In genomic region chr17:28565181-28565580, GRCm38 (mm10) we compare ENCODE assay signal across 30 mouse cellular contexts. TPM values are rescaled to one million over a fixed set of nuclear protein-coding genes. Genes with fewer than 3 reads are reported as not detected.
"Had no signal": no experiment of that assay in that cellular context is flagged by ENCODE, and none has a peak within 500 bp of the region (broad histone marks: within the 10 kb centered on the region; RNA-seq: fewer than 3 reads in every experiment).

No protein-coding gene starts in this region.

- H3K4me3 ChIP-seq: left cerebral cortex, adult 2 months; liver, embryonic 13.5 days; lung, embryonic 15.5 days; midbrain, embryonic 12.5 days; midbrain, embryonic 15.5 days; neural tube, embryonic 12.5 days; neural tube, embryonic 15.5 days had no signal

- H3K4me1 ChIP-seq: midbrain, embryonic 12.5 days; midbrain, embryonic 15.5 days; neural tube, embryonic 12.5 days; neural tube, embryonic 15.5 days had no signal

- H3K36me3 ChIP-seq: liver, embryonic 13.5 days; lung, embryonic 15.5 days; midbrain, embryonic 12.5 days; midbrain, embryonic 15.5 days; neural tube, embryonic 12.5 days; neural tube, embryonic 15.5 days had no signal

- H3K27ac ChIP-seq: left cerebral cortex, adult 2 months; liver, embryonic 13.5 days; lung, embryonic 15.5 days; macrophage; midbrain, embryonic 12.5 days; midbrain, embryonic 15.5 days; neural tube, embryonic 12.5 days; neural tube, embryonic 15.5 days; stomach, postnatal 0 days had no signal

- H3K27me3 ChIP-seq: liver, embryonic 13.5 days; lung, embryonic 15.5 days; midbrain, embryonic 12.5 days; midbrain, embryonic 15.5 days; neural tube, embryonic 12.5 days; neural tube, embryonic 15.5 days had no signal

- DNase-seq: kidney, adult 8-10 months; kidney, postnatal 36 days; layer of hippocampus, postnatal 36 days; liver, embryonic 13.5 days; right cerebral cortex, adult 18-20 months; right cerebral cortex, postnatal 14 days; right cerebral cortex, postnatal 4 days; thymus, adult 2 months; thymus, postnatal 14 days; thymus, postnatal 4 days had no signal

- H3K9ac ChIP-seq: liver, embryonic 13.5 days; lung, embryonic 15.5 days; midbrain, embryonic 12.5 days; midbrain, embryonic 15.5 days; neural tube, embryonic 12.5 days; neural tube, embryonic 15.5 days had no signal

- H3K4me2 ChIP-seq: liver, embryonic 13.5 days; lung, embryonic 15.5 days; midbrain, embryonic 12.5 days; midbrain, embryonic 15.5 days; neural tube, embryonic 12.5 days; neural tube, embryonic 15.5 days had no signal

- ATAC-seq: intestine, postnatal 0 days; midbrain, embryonic 15.5 days had no signal

- H3K9me3 ChIP-seq: liver, embryonic 13.5 days; lung, embryonic 15.5 days; midbrain, embryonic 12.5 days; midbrain, embryonic 15.5 days; neural tube, embryonic 12.5 days; neural tube, embryonic 15.5 days had no signal

RNA-seq across cellular contexts. Expression of gene Clps, which starts 4.6 kb away (rescaled TPM):
- total RNA-seq: layer of hippocampus, adult 8-10 months; layer of hippocampus, postnatal 10 days; layer of hippocampus, postnatal 36 days; left cerebral cortex, adult 2 months; left cerebral cortex, postnatal 10 days; left cerebral cortex, postnatal 36 days; megakaryocyte, adult 5-6 weeks had no signal
- polyA plus RNA-seq: kidney, embryonic 16.5 days; limb, embryonic 11.5 days; macrophage; midbrain, embryonic 12.5 days; neural tube, embryonic 12.5 days; neural tube, embryonic 15.5 days had no signal

RNA-seq across cellular contexts. Expression of gene Lhfpl5, which starts 10.3 kb away (rescaled TPM):
- total RNA-seq: megakaryocyte, adult 5-6 weeks had no signal
- polyA plus RNA-seq: liver, embryonic 13.5 days; macrophage had no signal

RNA-seq across cellular contexts. Expression of gene Clpsl2, which starts 16.0 kb away (rescaled TPM):
- total RNA-seq: layer of hippocampus, adult 8-10 months; layer of hippocampus, postnatal 10 days; layer of hippocampus, postnatal 36 days; left cerebral cortex, adult 2 months; left cerebral cortex, postnatal 10 days; left cerebral cortex, postnatal 36 days; megakaryocyte, adult 5-6 weeks had no signal
- polyA plus RNA-seq: intestine, embryonic 14.5 days; intestine, postnatal 0 days; kidney, embryonic 16.5 days; limb, embryonic 11.5 days; limb, embryonic 14.5 days; liver, embryonic 13.5 days; liver, embryonic 16.5 days; lung, embryonic 15.5 days; macrophage; midbrain, embryonic 12.5 days; midbrain, embryonic 15.5 days; neural tube, embryonic 12.5 days; neural tube, embryonic 15.5 days; stomach, embryonic 14.5 days; stomach, postnatal 0 days; thymus, adult 2 months had no signal

RNA-seq across cellular contexts. Expression of gene Armc12, which starts 34.6 kb away (rescaled TPM):
- total RNA-seq: layer of hippocampus, adult 8-10 months; layer of hippocampus, postnatal 10 days; layer of hippocampus, postnatal 36 days; left cerebral cortex, adult 2 months; left cerebral cortex, postnatal 10 days; left cerebral cortex, postnatal 36 days; megakaryocyte, adult 5-6 weeks had no signal
- polyA plus RNA-seq: intestine, embryonic 14.5 days; intestine, postnatal 0 days; kidney, embryonic 16.5 days; limb, embryonic 11.5 days; liver, embryonic 13.5 days; liver, embryonic 16.5 days; lung, embryonic 15.5 days; macrophage; midbrain, embryonic 12.5 days; midbrain, embryonic 15.5 days; neural tube, embryonic 12.5 days; neural tube, embryonic 15.5 days; stomach, embryonic 14.5 days; stomach, postnatal 0 days had no signal
